Mouse (Mus musculus) brown adipose tissue, adult 24 weeks (tissue): ENCODE data around the gene Ccdc121. TPM values are rescaled to one million over a fixed set of nuclear protein-coding genes. Genes with fewer than 3 reads are reported as not detected.
"Not testable (repeated sequence)": the region's sequence is repeated elsewhere in the genome, so short reads cannot be mapped to it uniquely, and the experiment has no call there.

Source experiments
- H3K27ac ChIP-seq: fragments of 200-500 bp; replicated peaks from 2 replicates; pipeline ENCODE4 v1.5.1; 2012; ENCODE audit warnings: low read depth, mild to moderate bottlenecking, low read length
- H3K4me1 ChIP-seq: fragments of 200-500 bp; 2 replicates; pipeline ENCODE4 v1.6.1; 2012; ENCODE audit warnings: low read length, mixed read lengths; ENCODE audit not compliant: control insufficient read depth, insufficient read depth, insufficient read length
- H3K4me3 ChIP-seq: fragments of 200-500 bp; 2 replicates; pipeline ENCODE4 v1.5.1; 2012; ENCODE audit warnings: low read depth, mild to moderate bottlenecking, low read length, moderate library complexity; ENCODE audit not compliant: insufficient read depth
- polyA plus RNA-seq: library from polyadenylated mRNA; stranded (reverse); fragments of >200 nt; gene quantifications from 2 replicates; pipeline ENCODE4 v1.2.4, GENCODE M21; 2012; ENCODE audit not compliant: missing spikeins, insufficient read depth, insufficient read length

Ccdc121 gene
- polyA plus RNA-seq, 1 experiment = not detected

GRCm38 (mm10) chr1:181525996-181526395, 14.7 kb upstream of the Ccdc121 start:
- Histone ChIP-seq H3K27ac (no peak overlapping the region), H3K4me3 (no peak overlapping the region), H3K4me1 (no peaks in the 10 kb centered on the region)

GRCm38 (mm10) chr1:181523831-181524230, 12.6 kb upstream of the Ccdc121 start:
- Histone ChIP-seq H3K4me1 (no peaks in the 10 kb centered on the region), H3K4me3 (no peak overlapping the region), H3K27ac (no peak overlapping the region)

- Histone ChIP-seq H3K27ac (no peak overlapping the region), H3K4me1 (no peaks in the 10 kb centered on the region), H3K4me3 (no peak overlapping the region)
Observed at GRCm38 (mm10) chr1:181521401-181522091, 10.3 kb upstream of the Ccdc121 start.

GRCm38 (mm10) chr1:181519137-181519536, 7.9 kb upstream of the Ccdc121 start:
- Histone ChIP-seq H3K27ac (no peak overlapping the region), H3K4me3 (no peak overlapping the region), H3K4me1 (no peaks in the 10 kb centered on the region)

GRCm38 (mm10) chr1:181518046-181518445, 6.8 kb upstream of the Ccdc121 start:
- H3K4me1 ChIP-seq = no peaks in the 10 kb centered on the region
- no peak overlapping the region for H3K4me3 ChIP-seq
- no peak overlapping the region for H3K27ac ChIP-seq

GRCm38 (mm10) chr1:181512430-181513129, 1.3 kb upstream of the Ccdc121 start:
- no peak overlapping the region for H3K4me3 ChIP-seq
- no peaks in the 10 kb centered on the region for H3K4me1 ChIP-seq
- no peak overlapping the region for H3K27ac ChIP-seq

GRCm38 (mm10) chr1:181510855-181511254, 396 bp downstream of the Ccdc121 start:
- H3K4me3 ChIP-seq, H3K27ac ChIP-seq, H3K4me1 ChIP-seq: not testable (repeated sequence)

GRCm38 (mm10) chr1:181505367-181505766, 5.9 kb downstream of the Ccdc121 start:
- H3K4me1 ChIP-seq = no peaks in the 10 kb centered on the region
- H3K4me3 ChIP-seq = no peak overlapping the region
- H3K27ac ChIP-seq = no peak overlapping the region

GRCm38 (mm10) chr1:181503471-181503870, 7.8 kb downstream of the Ccdc121 start:
- H3K4me3 ChIP-seq = no peak overlapping the region
- no peak overlapping the region for H3K27ac ChIP-seq
- H3K4me1 ChIP-seq = no peaks in the 10 kb centered on the region

GRCm38 (mm10) chr1:181484696-181485095, 26.6 kb downstream of the Ccdc121 start:
- no peak overlapping the region for H3K27ac ChIP-seq
- H3K4me1 ChIP-seq = no peaks in the 10 kb centered on the region
- no peak overlapping the region for H3K4me3 ChIP-seq

GRCm38 (mm10) chr1:181476557-181476956, 34.7 kb downstream of the Ccdc121 start:
- no peaks in the 10 kb centered on the region; the same call in 1 of the 2 replicates for H3K4me1 ChIP-seq
- H3K4me3 ChIP-seq = no peak overlapping the region
- no peak overlapping the region for H3K27ac ChIP-seq

GRCm38 (mm10) chr1:181476141-181476540, 35.1 kb downstream of the Ccdc121 start:
- H3K4me3 ChIP-seq = no peak overlapping the region
- H3K27ac ChIP-seq = no peak overlapping the region
- H3K4me1 ChIP-seq = no peaks in the 10 kb centered on the region; the same call in 1 of the 2 replicates

- no peak overlapping the region for H3K4me3 ChIP-seq
- H3K4me1 ChIP-seq = no peaks in the 10 kb centered on the region
- H3K27ac ChIP-seq = no peak overlapping the region
Observed at GRCm38 (mm10) chr1:181469415-181469814, 41.8 kb downstream of the Ccdc121 start.

GRCm38 (mm10) chr1:181467321-181467670, 44.0 kb downstream of the Ccdc121 start:
- H3K27ac ChIP-seq = no peak overlapping the region
- no peak overlapping the region for H3K4me3 ChIP-seq
- no peaks in the 10 kb centered on the region for H3K4me1 ChIP-seq

GRCm38 (mm10) chr1:181466601-181467320, 44.5 kb downstream of the Ccdc121 start:
- no peak overlapping the region for H3K27ac ChIP-seq
- H3K4me3 ChIP-seq = no peak overlapping the region
- no peaks in the 10 kb centered on the region for H3K4me1 ChIP-seq
